Mouse (Mus musculus): ENCODE data around the gene Srebf1. TPM values are rescaled to one million over a fixed set of nuclear protein-coding genes. Genes with fewer than 3 reads are reported as not detected.

Gene Srebf1
- 10 to 100 TPM; 58.0 to 70.1 TPM for polyA plus RNA-seq (2017; shearing (Covaris generic))

DNA sequence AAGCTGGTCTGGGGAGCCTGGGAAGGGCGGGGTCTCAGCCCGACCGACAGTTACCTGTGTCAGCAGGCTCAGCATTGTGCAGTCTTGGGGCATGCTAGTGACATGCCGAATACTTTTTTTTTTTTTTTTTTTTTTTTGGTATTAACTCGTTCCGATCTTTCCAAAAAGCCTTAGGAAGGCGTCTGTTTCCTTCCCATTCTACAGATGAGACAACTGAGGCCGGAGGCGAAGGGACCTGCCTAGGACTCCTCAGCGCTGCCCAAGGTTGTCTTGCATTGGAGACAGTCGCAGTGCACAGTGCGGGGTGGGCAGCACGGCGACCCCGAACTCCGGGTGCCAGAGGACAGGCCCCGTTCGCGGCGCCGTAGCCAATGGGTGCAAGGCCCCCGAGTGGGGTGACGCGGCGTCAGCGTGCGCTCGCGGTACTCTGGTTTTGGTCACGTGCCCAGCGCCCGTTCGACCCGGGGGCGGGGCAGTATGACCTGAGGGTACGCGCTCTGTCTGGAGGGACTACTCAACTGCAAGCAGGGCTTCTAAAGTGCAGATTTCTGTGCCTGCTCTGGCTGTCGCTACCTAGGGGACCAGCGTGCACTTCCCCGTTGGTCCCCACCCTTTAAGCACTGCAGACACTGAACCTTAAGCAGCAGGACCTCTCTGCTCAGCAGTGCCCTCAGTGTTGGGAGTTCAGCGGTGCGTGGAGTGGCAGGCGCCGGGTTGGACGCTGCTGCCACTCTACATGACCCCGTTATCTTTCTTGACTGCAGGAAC lies at the start of gene Srebf1:
TSS of gene Srebf1 (minus strand) at position 113 of the 768 bp plus-strand sequence.

Other genes with a start within 250 kb of the Srebf1 start
- gene Pemt, start 176.1 kb downstream of the Srebf1 start, polyA plus RNA-seq (2017; shearing (Covaris generic)), result 1 to 10 TPM in 1 of 2 experiments, under 1 TPM in 1; 0.60 to 3.1 TPM
- gene Rai1, start 117.6 kb downstream of the Srebf1 start, polyA plus RNA-seq (2017; shearing (Covaris generic)), result 10 to 100 TPM; 21.9 to 22.0 TPM
- 10 to 100 TPM; 27.2 to 40.4 TPM for gene Tom1l2, start 130.3 kb upstream of the Srebf1 start, polyA plus RNA-seq (2017; shearing (Covaris generic))
- 1 to 10 TPM in 1 of 2 experiments, under 1 TPM in 1; 0.19 to 3.8 TPM for gene Drc3, start 130.7 kb upstream of the Srebf1 start, polyA plus RNA-seq (2017; shearing (Covaris generic))
- gene Gid4, start 194.6 kb upstream of the Srebf1 start, polyA plus RNA-seq (2017; shearing (Covaris generic)), result 10 to 100 TPM; 21.3 to 34.2 TPM
- gene Atpaf2, start 195.9 kb upstream of the Srebf1 start, polyA plus RNA-seq (2017; shearing (Covaris generic)), result 10 to 100 TPM; 39.9 to 46.0 TPM
- gene Drg2, start 232.0 kb upstream of the Srebf1 start, polyA plus RNA-seq (2017; shearing (Covaris generic)), result 10 to 100 TPM; 50.3 to 51.9 TPM
- under 1 TPM; 0.05 to 0.70 TPM for gene Myo15, start 246.8 kb upstream of the Srebf1 start, polyA plus RNA-seq (2017; shearing (Covaris generic))